ENCODE assay signal across 10 mouse cellular contexts in the genomic region with DNA sequence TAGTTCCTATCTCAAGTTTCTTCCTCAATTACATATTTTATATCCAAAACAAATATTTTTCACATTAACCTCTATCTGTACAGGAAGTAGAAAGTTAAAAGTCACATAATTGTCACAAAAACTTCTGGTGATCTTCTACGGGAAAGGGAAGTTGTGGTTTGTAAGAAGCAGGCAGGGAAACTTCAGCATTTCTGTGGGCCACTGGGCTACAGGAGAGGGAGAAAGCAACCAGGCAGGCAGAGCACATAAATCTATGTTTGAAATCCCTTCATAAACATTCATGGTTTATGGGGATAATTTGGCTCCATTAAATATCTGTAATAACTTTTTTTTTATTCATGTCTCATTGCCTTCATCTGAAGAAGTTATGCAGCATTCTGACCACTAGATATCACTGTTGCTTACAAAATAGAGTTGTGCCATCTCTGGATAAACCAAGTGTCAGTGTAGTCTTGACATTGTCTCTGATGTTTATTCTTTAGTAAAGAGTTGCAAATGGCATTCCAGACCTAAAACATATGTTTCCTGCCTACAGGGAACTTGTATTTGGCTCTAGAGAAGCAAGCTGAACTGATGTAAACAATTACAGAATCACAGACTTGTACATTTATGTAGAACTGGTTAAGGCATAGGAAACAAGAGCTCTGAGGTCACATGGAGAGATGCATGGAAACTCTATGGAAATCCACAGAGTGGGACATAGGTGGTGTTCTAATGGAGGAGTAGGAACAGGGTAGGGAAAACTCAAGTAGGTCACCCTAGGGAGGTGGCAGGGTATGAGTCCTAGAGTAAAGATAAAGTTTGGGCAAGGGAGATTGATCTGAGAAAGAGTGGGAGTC. TPM values are rescaled to one million over a fixed set of nuclear protein-coding genes. Genes with fewer than 3 reads are reported as not detected.
DNase-seq lines count a peak whose midpoint lies in the region; ATAC-seq and TF ChIP-seq lines count a peak whose summit lies in the region.
"Had no signal": no experiment of that assay in that cellular context is flagged by ENCODE, and none has a peak within 500 bp of the region (broad histone marks: within the 10 kb centered on the region; RNA-seq: fewer than 3 reads in every experiment).

No protein-coding gene starts in this region.

- no peak overlapping the region for H3K4me3 ChIP-seq in lung, postnatal 0 days (ENCODE audit: low read depth, low read length)
- no peak overlapping the region for H3K4me3 ChIP-seq in stomach, embryonic 15.5 days (replicated peaks)

- H3K9me3 ChIP-seq in lung, postnatal 0 days (ENCODE audit: low read length) = no peaks in the 10 kb centered on the region
- peaks cover 3% of the 10 kb centered on the region; the same call in 1 of the 2 replicates for H3K9me3 ChIP-seq in stomach, embryonic 15.5 days
- H3K9me3 ChIP-seq: G1E had no signal

- 51% methylated on average over 1 of the region's 1 CpGs for WGBS in lung, postnatal 0 days
- 62% methylated on average over 1 of the region's 1 CpGs for WGBS in stomach, embryonic 15.5 days

- no peak overlapping the region for H3K27ac ChIP-seq in lung, postnatal 0 days (ENCODE audit: low read length)
- no peak overlapping the region for H3K27ac ChIP-seq in stomach, embryonic 15.5 days

- no peaks in the 10 kb centered on the region for H3K36me3 ChIP-seq in lung, postnatal 0 days (ENCODE audit: insufficient read depth, low read length)
- H3K36me3 ChIP-seq in stomach, embryonic 15.5 days = no peaks in the 10 kb centered on the region
- H3K36me3 ChIP-seq: G1E had no signal

- no peaks in the 10 kb centered on the region for H3K27me3 ChIP-seq in lung, postnatal 0 days (replicated peaks; ENCODE audit: insufficient read depth, low read length)
- no peaks in the 10 kb centered on the region for H3K27me3 ChIP-seq in stomach, embryonic 15.5 days (replicated peaks)

- TF ChIP-seq EP300 in lung, postnatal 0 days (IDR thresholded peaks at IDR 0.05) = no peak

- peak; percentile 26 for DNase-seq in heart, adult 8-10 months (ENCODE audit: low spot score)
- no peak for DNase-seq in heart, adult 11 months
- peak; percentile 66 for DNase-seq in lung, postnatal 0 days (ENCODE audit: low spot score)
- no peak for DNase-seq in lung, adult 18-20 months
- DNase-seq in urinary bladder, postnatal 10 days (ENCODE audit: low spot score) = no peak
- no peak for DNase-seq in T-cell, adult 2 months (ENCODE audit: low spot score)

- no peaks in the 10 kb centered on the region for H3K4me1 ChIP-seq in lung, postnatal 0 days (ENCODE audit: insufficient read depth, low read depth, low read length)
- no peaks in the 10 kb centered on the region for H3K4me1 ChIP-seq in stomach, embryonic 15.5 days

- ATAC-seq in lung, postnatal 0 days = no peak
- ATAC-seq in inflammation-experienced regulatory T-cells, adult 6 months = peak; percentile 43
- ATAC-seq in stomach, embryonic 15.5 days (ENCODE audit: insufficient read depth, low FRiP score, low read depth) = peak; percentile 31; the same call in 1 of the 2 replicates

- peak; percentile 61 for TF ChIP-seq CTCF in lung, postnatal 0 days (IDR thresholded peaks at IDR 0.05)

- H3K9ac ChIP-seq in lung, postnatal 0 days (replicated peaks; ENCODE audit: low read depth) = no peak overlapping the region
- no peak overlapping the region for H3K9ac ChIP-seq in stomach, embryonic 15.5 days

- no peak overlapping the region for H3K4me2 ChIP-seq in lung, postnatal 0 days (replicated peaks; ENCODE audit: low read depth, low read length)
- H3K4me2 ChIP-seq in stomach, embryonic 15.5 days = no peak overlapping the region

RNA-seq across cellular contexts. Expression of gene Abcb5, which starts 28.3 kb away (rescaled TPM):
- not detected for total RNA-seq in heart, adult 8-10 months (2022)
- polyA plus RNA-seq in lung, postnatal 0 days (2015; fragmentation: Nextera tagmentation; extraction: Ambion mirVana) = not detected in 2 replicates
- polyA plus RNA-seq in inflammation-experienced regulatory T-cells, adult 6 months (2017; shearing (Covaris generic)) = not detected
- not detected in 2 replicates for polyA plus RNA-seq in stomach, embryonic 15.5 days (2015; fragmentation: Nextera tagmentation; extraction: Ambion mirVana)
- polyA plus RNA-seq: G1E; limb, embryonic 11.5 days had no signal

Comparison
In these comparisons a context has a peak if more than half of its experiments do, and no peak if none do; other contexts are left out.
1. DNase-seq: peak in heart, adult 8-10 months (single experiment) and lung, postnatal 0 days (single experiment); none in heart, adult 11 months (single experiment), lung, adult 18-20 months (0 of 2), urinary bladder, postnatal 10 days (single experiment) and T-cell, adult 2 months (single experiment).